Comparison of ENCODE assay signal across 15 mouse cellular contexts in the genomic region with DNA sequence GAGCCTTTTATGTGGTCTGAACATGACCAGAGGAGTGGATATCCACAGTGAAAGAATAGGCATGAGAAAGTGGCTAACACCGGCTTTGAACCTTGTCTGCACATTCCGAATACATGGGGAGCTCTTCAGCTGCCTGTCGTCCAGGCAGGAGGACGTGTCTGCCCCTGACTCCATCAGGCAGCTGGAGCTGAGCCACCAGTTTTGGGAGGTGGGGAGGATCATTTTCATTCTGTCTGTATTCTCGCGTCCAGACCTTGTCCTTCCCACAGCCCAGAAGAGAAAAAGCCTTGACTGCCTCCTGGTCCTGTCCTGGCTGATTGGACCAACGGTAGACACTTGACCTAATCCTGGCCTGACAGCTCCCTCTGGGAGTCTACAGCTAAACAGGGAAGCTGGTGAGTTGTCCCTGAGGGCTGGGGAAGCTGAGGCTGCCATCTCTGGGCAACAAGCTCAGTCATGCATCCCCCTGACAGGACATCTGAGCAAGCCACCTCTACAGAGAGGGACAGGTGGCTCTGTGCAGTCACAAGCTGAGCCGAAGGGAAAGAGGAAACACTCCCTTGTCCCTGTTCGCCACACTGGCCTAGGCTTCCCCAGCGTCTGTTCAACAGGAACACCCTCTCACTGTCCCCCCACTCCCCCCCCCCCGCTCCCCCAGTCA.
DNase-seq lines count a peak whose midpoint lies in the region; ATAC-seq and TF ChIP-seq lines count a peak whose summit lies in the region.
"Had no signal": no experiment of that assay in that cellular context is flagged by ENCODE, and none has a peak within 500 bp of the region (broad histone marks: within the 10 kb centered on the region; RNA-seq: fewer than 3 reads in every experiment).

No protein-coding gene starts in this region.

- no peak overlapping the region for H3K4me2 ChIP-seq in neural tube, embryonic 14.5 days (ENCODE audit: low read depth, low read length)
- H3K4me2 ChIP-seq in midbrain, embryonic 12.5 days (replicated peaks): peak overlapping the region; percentile 28

- DNase-seq in cerebellum, postnatal 14 days: peak; percentile 59 to 69
- no peak for DNase-seq in cerebellum, adult 9-10 months
- no peak for DNase-seq in neural tube, embryonic 10.5 days (ENCODE audit: extremely low spot score, low spot score)
- DNase-seq in layer of hippocampus, adult 2 months (ENCODE audit: low spot score in 2 of 2): no peak
- DNase-seq in kidney, postnatal 10 days: no peak
- no peak for DNase-seq in ovary, postnatal 36 days (ENCODE audit: low spot score)
- DNase-seq: adrenal gland, postnatal 10 days; forebrain, postnatal 0 days; gastrocnemius, postnatal 14 days; lung, postnatal 10 days; right cerebral cortex, postnatal 14 days had no signal

- H3K27me3 ChIP-seq in neural tube, embryonic 14.5 days (ENCODE audit: control insufficient read depth, insufficient read depth, low read length): no peaks in the 10 kb centered on the region
- H3K27me3 ChIP-seq in midbrain, embryonic 12.5 days: peaks cover 27% of the 10 kb centered on the region; the same call in 1 of the 2 replicates

- H3K4me3 ChIP-seq in neural tube, embryonic 14.5 days (ENCODE audit: low read depth, low read length): no peak overlapping the region
- no peak overlapping the region for H3K4me3 ChIP-seq in midbrain, embryonic 12.5 days
- no peak overlapping the region for H3K4me3 ChIP-seq in layer of hippocampus, adult 2 months

- H3K9ac ChIP-seq in neural tube, embryonic 14.5 days (replicated peaks; ENCODE audit: low read depth, low read length): 0 out of 2 replicates have a peak overlapping the region, but pooled peaks have one; percentile 4
- no peak overlapping the region for H3K9ac ChIP-seq in midbrain, embryonic 12.5 days (replicated peaks)
- H3K9ac ChIP-seq: forebrain, postnatal 0 days; liver, embryonic 14.5 days had no signal

- H3K27ac ChIP-seq in neural tube, embryonic 14.5 days (ENCODE audit: low read depth, low read length): no peak overlapping the region
- H3K27ac ChIP-seq in midbrain, embryonic 12.5 days (replicated peaks): peak overlapping the region; percentile 64
- no peak overlapping the region for H3K27ac ChIP-seq in layer of hippocampus, adult 2 months
- H3K27ac ChIP-seq: liver, embryonic 14.5 days had no signal

- H3K36me3 ChIP-seq in neural tube, embryonic 14.5 days (ENCODE audit: control insufficient read depth, insufficient read depth, low read length): no peaks in the 10 kb centered on the region
- no peaks in the 10 kb centered on the region for H3K36me3 ChIP-seq in midbrain, embryonic 12.5 days

- TF ChIP-seq CTCF in layer of hippocampus, adult 2 months (conservative IDR thresholded peaks at IDR 0.05): no peak

- no peaks in the 10 kb centered on the region for H3K9me3 ChIP-seq in neural tube, embryonic 14.5 days (ENCODE audit: control insufficient read depth, low read length)
- no peaks in the 10 kb centered on the region for H3K9me3 ChIP-seq in midbrain, embryonic 12.5 days

- no peak for ATAC-seq in neural tube, embryonic 14.5 days (ENCODE audit: low read depth)
- no peak for ATAC-seq in midbrain, embryonic 12.5 days (ENCODE audit: low FRiP score, low read depth)
- ATAC-seq: forebrain, postnatal 0 days; inflammation-experienced regulatory T-cells, adult 6 months had no signal

- peaks cover 29% of the 10 kb centered on the region for H3K4me1 ChIP-seq in neural tube, embryonic 14.5 days (ENCODE audit: control insufficient read depth, insufficient read depth, low read length)
- peaks cover 40% of the 10 kb centered on the region for H3K4me1 ChIP-seq in midbrain, embryonic 12.5 days

- WGBS in neural tube, embryonic 14.5 days: 26% methylated on average over 11 of the region's 11 CpGs
- 13% methylated on average over 11 of the region's 11 CpGs for WGBS in midbrain, embryonic 12.5 days

Comparison
In these comparisons a context has a peak if more than half of its experiments do, and no peak if none do; other contexts are left out.
1. DNase-seq: peak in cerebellum, postnatal 14 days (2 of 2); none in cerebellum, adult 9-10 months (single experiment), neural tube, embryonic 10.5 days (single experiment), layer of hippocampus, adult 2 months (0 of 2), kidney, postnatal 10 days (single experiment) and ovary, postnatal 36 days (single experiment).